Mouse (Mus musculus): ENCODE measurements around the gene Snrnp40. TPM values are rescaled to one million over a fixed set of nuclear protein-coding genes. Genes with fewer than 3 reads are reported as not detected.
A peak's percentile ranks its signal among the peaks of the same experiment; 100 is the strongest.

The Snrnp40 gene
- polyA plus RNA-seq, 1 experiment from 2014 or later, result 201 TPM

DNA sequence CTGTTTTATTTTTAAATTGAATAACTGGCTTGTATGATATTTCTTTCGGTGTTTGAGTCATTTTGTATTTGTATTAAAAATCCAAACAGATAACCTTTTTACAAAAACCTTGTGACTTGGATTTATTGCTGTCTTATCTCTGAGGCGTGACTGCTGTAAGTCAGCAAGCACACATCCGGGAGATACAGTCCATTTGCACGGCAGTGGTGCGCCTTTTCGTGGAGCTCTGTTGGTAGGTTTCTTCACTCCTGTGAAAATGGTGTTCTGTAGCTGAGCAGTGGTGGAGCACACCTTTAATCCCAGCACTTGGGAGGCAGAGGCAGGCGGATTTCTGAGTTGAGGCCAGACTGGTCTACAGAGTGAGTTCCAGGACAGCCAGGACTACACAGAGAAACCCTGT, 30.0 kb downstream of the Snrnp40 start:
- Histone ChIP-seq H3K4me2 (ENCODE audit: low read depth) (no peak overlapping the region), H3K9me3 (ENCODE audit: control insufficient read depth, low read length) (no peaks in the 10 kb centered on the region), H3K27ac (ENCODE audit: low read depth, low read length) (no peak overlapping the region), H3K4me3 (ENCODE audit: low read depth, low read length) (no peak overlapping the region), H3K36me3 (ENCODE audit: control insufficient read depth, insufficient read depth, low read length) (peaks cover 12% of the 10 kb centered on the region), H3K9ac (ENCODE audit: low read length) (no peak overlapping the region), H3K4me1 (ENCODE audit: control insufficient read depth, insufficient read depth, low read length) (0 out of 2 replicates have a peak, but pooled peaks cover 2% of the 10 kb centered on the region), H3K27me3 (ENCODE audit: control insufficient read depth, insufficient read depth, low read length) (no peaks in the 10 kb centered on the region)
- no peak for DNase-seq (ENCODE audit: low spot score)
- ATAC-seq (ENCODE audit: insufficient read depth, low FRiP score, low TSS enrichment), result no peak
- whole genome bisulfite sequencing, result 90% methylated on average over 7 of the region's 7 CpGs

DNA sequence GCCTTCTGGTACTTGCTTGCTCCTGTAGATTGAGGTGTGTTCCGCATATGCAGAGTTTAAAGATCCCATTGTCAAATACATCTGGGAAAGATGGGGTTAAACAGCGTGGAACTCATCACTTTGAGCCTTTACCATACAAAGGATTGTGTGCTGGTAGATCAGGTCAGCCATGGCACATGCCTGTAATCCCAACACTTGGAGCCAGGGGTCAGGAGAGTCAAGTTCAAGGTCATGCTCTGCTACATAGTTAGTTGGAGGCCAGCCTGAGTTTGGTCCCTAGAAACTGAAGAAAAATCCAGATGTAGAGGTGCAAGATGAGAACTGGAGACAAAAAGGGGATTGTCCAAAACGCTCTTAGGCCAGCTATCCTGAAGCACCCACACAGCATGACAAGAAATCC, 31.3 kb downstream of the Snrnp40 start:
- H3K4me1 ChIP-seq (ENCODE audit: control insufficient read depth, insufficient read depth, low read length), result 0 out of 2 replicates have a peak, but pooled peaks cover 2% of the 10 kb centered on the region
- no peak overlapping the region for H3K4me2 ChIP-seq (ENCODE audit: low read depth)
- peaks cover 8% of the 10 kb centered on the region; the same call in 1 of the 2 replicates for H3K36me3 ChIP-seq (ENCODE audit: control insufficient read depth, insufficient read depth, low read length)
- no peak overlapping the region for H3K4me3 ChIP-seq (ENCODE audit: low read depth, low read length)
- WGBS, result 71% methylated on average over 3 of the region's 3 CpGs
- no peak overlapping the region for H3K9ac ChIP-seq (ENCODE audit: low read length)
- ATAC-seq (ENCODE audit: insufficient read depth, low FRiP score, low TSS enrichment) (no peak), DNase-seq (ENCODE audit: low spot score) (peak; percentile 37)
- H3K27ac ChIP-seq (ENCODE audit: low read depth, low read length), result no peak overlapping the region
- H3K27me3 ChIP-seq (ENCODE audit: control insufficient read depth, insufficient read depth, low read length), result no peaks in the 10 kb centered on the region
- H3K9me3 ChIP-seq (ENCODE audit: control insufficient read depth, low read length), result no peaks in the 10 kb centered on the region

Other genes starting within 250 kb of the Snrnp40 start
- gene Hcrtr1, start 220.8 kb upstream of the Snrnp40 start, polyA plus RNA-seq (2014; fragmentation: Nextera tagmentation; extraction: Ambion mirVana), result 0.20 and 0.49 TPM in 2 replicates
- gene Tinagl1, start 185.0 kb upstream of the Snrnp40 start, polyA plus RNA-seq (2014; fragmentation: Nextera tagmentation; extraction: Ambion mirVana), result 4.7 and 5.0 TPM in 2 replicates
- not detected in 2 replicates for gene Gm853, start 137.7 kb upstream of the Snrnp40 start, polyA plus RNA-seq (2014; fragmentation: Nextera tagmentation; extraction: Ambion mirVana)
- gene Serinc2, start 80.9 kb upstream of the Snrnp40 start, polyA plus RNA-seq (2014; fragmentation: Nextera tagmentation; extraction: Ambion mirVana), result 58.5 and 60.1 TPM in 2 replicates
- 31.5 and 32.7 TPM in 2 replicates for gene Fabp3, start 51.5 kb upstream of the Snrnp40 start, polyA plus RNA-seq (2014; fragmentation: Nextera tagmentation; extraction: Ambion mirVana)
- gene Gm10570, start 51.5 kb upstream of the Snrnp40 start, polyA plus RNA-seq (2014; fragmentation: Nextera tagmentation; extraction: Ambion mirVana), result not detected in 2 replicates
- 76.3 and 79.9 TPM in 2 replicates for gene Zcchc17, start 189 bp upstream of the Snrnp40 start, polyA plus RNA-seq (2014; fragmentation: Nextera tagmentation; extraction: Ambion mirVana)
- 19.1 and 21.0 TPM in 2 replicates for gene Nkain1, start 214.0 kb downstream of the Snrnp40 start, polyA plus RNA-seq (2014; fragmentation: Nextera tagmentation; extraction: Ambion mirVana)